Mouse (Mus musculus) G1E (cell line): ENCODE data around the gene Grik2.
"Not testable (repeated sequence)": the region's sequence is repeated elsewhere in the genome, so short reads cannot be mapped to it uniquely, and the experiment has no call there.

ENCODE experiments used
- CTCF ChIP-seq: IDR thresholded peaks from 2 replicates; pipeline ENCODE4 v1.5.1; 2012; ENCODE audit warnings: low read depth, low read length, inconsistent platforms, mixed read lengths
- GATA2 ChIP-seq: IDR thresholded peaks from 2 replicates; pipeline ENCODE4 v1.6.1; 2012; ENCODE audit warnings: low read depth, low read length, inconsistent platforms, borderline replicate concordance

GRCm38 (mm10) chr10:49151496-49151895, 637.1 kb downstream of the Grik2 start:
- not testable (repeated sequence) for TF ChIP-seq CTCF, GATA2
